In genomic region chr3:51623956-51624355, GRCm38 (mm10) we compare ENCODE assay signal across 29 mouse cellular contexts. TPM values are rescaled to one million over a fixed set of nuclear protein-coding genes. Genes with fewer than 3 reads are reported as not detected.
"Had no signal": no experiment of that assay in that cellular context is flagged by ENCODE, and none has a peak within 500 bp of the region (broad histone marks: within the 10 kb centered on the region; RNA-seq: fewer than 3 reads in every experiment).

No protein-coding gene starts in this region.

- H3K4me1 ChIP-seq: forebrain, embryonic 15.5 days; heart, embryonic 13.5 days; heart, embryonic 15.5 days; hindbrain, embryonic 13.5 days; hindbrain, embryonic 15.5 days; limb, embryonic 13.5 days had no signal

- H3K9me3 ChIP-seq: forebrain, embryonic 15.5 days; heart, embryonic 13.5 days; heart, embryonic 15.5 days; hindbrain, embryonic 13.5 days; hindbrain, embryonic 15.5 days; kidney, embryonic 15.5 days; limb, embryonic 13.5 days had no signal

- H3K27ac ChIP-seq: forebrain, embryonic 15.5 days; heart, adult 2 months; heart, embryonic 13.5 days; heart, embryonic 15.5 days; hindbrain, embryonic 13.5 days; hindbrain, embryonic 15.5 days; hindbrain, postnatal 0 days; kidney, embryonic 15.5 days; kidney, postnatal 0 days; limb, embryonic 13.5 days had no signal

- H3K9ac ChIP-seq: forebrain, embryonic 15.5 days; forebrain, postnatal 0 days; heart, embryonic 13.5 days; heart, embryonic 15.5 days; hindbrain, embryonic 13.5 days; hindbrain, embryonic 15.5 days; kidney, embryonic 15.5 days; limb, embryonic 13.5 days had no signal

- H3K36me3 ChIP-seq: forebrain, embryonic 15.5 days; heart, embryonic 13.5 days; heart, embryonic 15.5 days; hindbrain, embryonic 13.5 days; hindbrain, embryonic 15.5 days; kidney, embryonic 15.5 days; limb, embryonic 13.5 days had no signal

- H3K4me2 ChIP-seq: forebrain, embryonic 15.5 days; heart, embryonic 11.5 days; heart, embryonic 13.5 days; heart, embryonic 15.5 days; hindbrain, embryonic 13.5 days; hindbrain, embryonic 15.5 days; kidney, embryonic 15.5 days; limb, embryonic 13.5 days had no signal

- ATAC-seq: forebrain, embryonic 15.5 days; forebrain, postnatal 0 days; hindbrain, postnatal 0 days; intestine, embryonic 16.5 days had no signal

- H3K27me3 ChIP-seq: forebrain, embryonic 15.5 days; heart, embryonic 13.5 days; heart, embryonic 15.5 days; hindbrain, embryonic 13.5 days; hindbrain, embryonic 15.5 days; kidney, embryonic 15.5 days; limb, embryonic 13.5 days had no signal

- H3K4me3 ChIP-seq: forebrain, embryonic 15.5 days; heart, adult 2 months; heart, embryonic 13.5 days; heart, embryonic 15.5 days; hindbrain, embryonic 13.5 days; hindbrain, embryonic 15.5 days; kidney, embryonic 15.5 days; limb, embryonic 13.5 days had no signal

- DNase-seq: forebrain, postnatal 0 days; gastrocnemius, postnatal 14 days; gastrocnemius, postnatal 36 days; heart, adult 2 months; heart, postnatal 14 days; heart, postnatal 36 days; kidney, adult 11 months; kidney, adult 2 months; kidney, adult 9 months; kidney, postnatal 14 days; kidney, postnatal 36 days; layer of hippocampus, adult 9-11 months; layer of hippocampus, postnatal 36 days; left cerebral cortex, postnatal 4 days had no signal

RNA-seq across cellular contexts. Expression of gene Mgst2, which starts 36.2 kb away (rescaled TPM):
- total RNA-seq: forebrain, postnatal 0 days; hindbrain, postnatal 0 days; layer of hippocampus, adult 18-20 months; layer of hippocampus, postnatal 14 days; layer of hippocampus, postnatal 36 days; left cerebral cortex, adult 18-20 months; left cerebral cortex, postnatal 25 days had no signal
